Mouse (Mus musculus) heart, postnatal 36 days (tissue): ENCODE measurements around the gene Lbr. TPM values are rescaled to one million over a fixed set of nuclear protein-coding genes. Genes with fewer than 3 reads are reported as not detected.
"Not testable (repeated sequence)": the region's sequence is repeated elsewhere in the genome, so short reads cannot be mapped to it uniquely, and the experiment has no call there.

Experiments used
- DNase-seq, 2 experiments: peaks; one replicate each; pipeline ENCODE4 v3.0.0; 2021 to 2022
- intact Hi-C: fragments of 180-260 bp; cut with DNase I; formaldehyde crosslinking; loops from one replicate; pipeline ENCODE4 v1.15.1; 2025
- total RNA-seq, 2 experiments: library from RNA; stranded (reverse); gene quantifications; 2 replicates each; pipeline ENCODE4 v1.2.3; 2021

The Lbr gene
- total RNA-seq, 2 experiments from 2014 or later = 24.5 to 27.8 TPM

GRCm38 (mm10) chr1:181793541-181793940 is 49.3 kb downstream of the Lbr start:
- intact Hi-C loops = no loop called here
- peak; percentile 62 to 66 for DNase-seq

- no peak for DNase-seq
- intact Hi-C loops = no loop called here
Measured at GRCm38 (mm10) chr1:181789952-181790351, 52.9 kb downstream of the Lbr start.

GRCm38 (mm10) chr1:181782600-181782999 is 60.2 kb downstream of the Lbr start:
- intact Hi-C loops, DNase-seq: not testable (repeated sequence)

GRCm38 (mm10) chr1:181776541-181776940 is 66.3 kb downstream of the Lbr start:
- intact Hi-C loops = no loop called here
- no peak for DNase-seq

- DNase-seq = no peak
- intact Hi-C loops = no loop called here
Measured at GRCm38 (mm10) chr1:181771871-181772270, 71.0 kb downstream of the Lbr start.

GRCm38 (mm10) chr1:181769392-181769791 is 73.5 kb downstream of the Lbr start:
- no peak for DNase-seq

More at GRCm38 (mm10) chr1:181769392-181769791, 73.5 kb downstream of the Lbr start:
- intact Hi-C loops = no loop called here

Other genes with a start within 250 kb of the Lbr start
- 100 to 1,000 TPM; 111 to 112 TPM for gene Enah, start 176.9 kb upstream of the Lbr start, total RNA-seq